ENCODE assay signal across 29 mouse cellular contexts in the genomic region with DNA sequence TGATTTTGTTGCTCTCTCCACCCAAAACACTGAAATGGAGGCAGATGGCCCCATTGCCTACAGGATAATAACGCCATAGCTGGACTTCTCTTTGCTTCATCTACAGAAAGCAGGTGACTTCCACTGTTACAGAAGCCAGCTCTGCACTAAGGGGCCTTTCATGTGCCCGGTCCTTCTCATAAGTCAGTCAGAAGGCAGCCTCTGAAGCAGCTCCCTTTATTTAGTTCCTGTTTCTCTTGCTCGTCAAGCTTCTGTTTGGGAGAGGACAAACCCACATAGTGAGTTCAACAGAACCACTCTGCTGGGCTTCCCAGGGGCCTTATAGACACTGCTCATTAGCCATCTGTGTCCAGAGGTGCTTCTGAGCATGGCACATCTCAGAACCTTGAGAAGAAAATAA.
A peak's percentile ranks its signal among the peaks of the same experiment; 100 is the strongest.
DNase-seq lines count a peak whose midpoint lies in the region; ATAC-seq lines count a peak whose summit lies in the region.
"Had no signal": no experiment of that assay in that cellular context is flagged by ENCODE, and none has a peak within 500 bp of the region (broad histone marks: within the 10 kb centered on the region; RNA-seq: fewer than 3 reads in every experiment).

No protein-coding gene starts in this region.

- no peak for ATAC-seq in lung, embryonic 15.5 days (ENCODE audit: borderline replicate concordance, extremely low read depth, low FRiP score, low TSS enrichment)
- ATAC-seq in granulocyte monocyte progenitor cell, adult 5-6 weeks (replicated peaks; ENCODE audit: poor library complexity, severe bottlenecking): peak; percentile 57
- peak; percentile 51 for ATAC-seq in megakaryocyte, adult 5-6 weeks (ENCODE audit: poor library complexity, severe bottlenecking)
- peak; percentile 54 for ATAC-seq in neutrophil, adult 5-6 weeks (ENCODE audit: extremely low read depth, insufficient number of reproducible peaks, low FRiP score, poor library complexity, severe bottlenecking)
- ATAC-seq: intestine, embryonic 16.5 days had no signal

- no peak overlapping the region for H3K4me2 ChIP-seq in lung, embryonic 15.5 days
- H3K4me2 ChIP-seq: embryonic facial prominence, embryonic 13.5 days; liver, embryonic 15.5 days had no signal

- no peaks in the 10 kb centered on the region for H3K9me3 ChIP-seq in lung, embryonic 15.5 days
- H3K9me3 ChIP-seq: embryonic facial prominence, embryonic 13.5 days; forebrain, embryonic 10.5 days; G1E; heart, embryonic 10.5 days; hindbrain, embryonic 13.5 days; liver, embryonic 15.5 days had no signal

- no peaks in the 10 kb centered on the region for H3K36me3 ChIP-seq in lung, embryonic 15.5 days
- H3K36me3 ChIP-seq: embryonic facial prominence, embryonic 13.5 days; forebrain, embryonic 10.5 days; G1E; heart, embryonic 10.5 days; hindbrain, embryonic 13.5 days; liver, embryonic 15.5 days had no signal

- no peak overlapping the region for H3K9ac ChIP-seq in lung, embryonic 15.5 days
- H3K9ac ChIP-seq: embryonic facial prominence, embryonic 13.5 days; hindbrain, embryonic 13.5 days; liver, embryonic 15.5 days had no signal

- H3K4me3 ChIP-seq in lung, embryonic 15.5 days: no peak overlapping the region
- H3K4me3 ChIP-seq: embryonic facial prominence, embryonic 13.5 days; forebrain, embryonic 10.5 days; heart, embryonic 10.5 days; hindbrain, embryonic 13.5 days; liver, embryonic 15.5 days had no signal

- WGBS in lung, embryonic 15.5 days: 77% methylated on average over 3 of the region's 3 CpGs

- H3K27ac ChIP-seq in lung, embryonic 15.5 days: 0 out of 2 replicates have a peak overlapping the region, but pooled peaks have one; percentile 8
- H3K27ac ChIP-seq: embryonic facial prominence, embryonic 13.5 days; forebrain, embryonic 10.5 days; heart, embryonic 10.5 days; hindbrain, embryonic 13.5 days; kidney, postnatal 0 days; liver, embryonic 15.5 days had no signal

- no peak for DNase-seq in lung, adult 18-20 months
- no peak for DNase-seq in natural killer cell, adult 2 months (ENCODE audit: low spot score in 2 of 2)
- no peak for DNase-seq in heart, adult 8-10 months (ENCODE audit: low spot score)
- DNase-seq: adrenal gland, adult 8-10 months; cerebellum, adult 8-10 months; cerebellum, postnatal 36 days; gastrocnemius, postnatal 10 days; heart, postnatal 36 days; kidney, adult 8-10 months; kidney, postnatal 4 days; layer of hippocampus, postnatal 36 days; left cerebral cortex, postnatal 4 days; lung, postnatal 4 days; retina, postnatal 1 day; right cerebral cortex, postnatal 25 days; spleen, adult 18-20 months; thymus, postnatal 14 days had no signal

- peaks cover 6% of the 10 kb centered on the region; the same call in 1 of the 2 replicates for H3K4me1 ChIP-seq in lung, embryonic 15.5 days
- H3K4me1 ChIP-seq: heart, embryonic 10.5 days; liver, embryonic 15.5 days had no signal

- H3K27me3 ChIP-seq in lung, embryonic 15.5 days: no peaks in the 10 kb centered on the region
- H3K27me3 ChIP-seq: embryonic facial prominence, embryonic 13.5 days; hindbrain, embryonic 13.5 days; liver, embryonic 15.5 days had no signal
